23 mouse cellular contexts compared by ENCODE assay signal in the genomic region with DNA sequence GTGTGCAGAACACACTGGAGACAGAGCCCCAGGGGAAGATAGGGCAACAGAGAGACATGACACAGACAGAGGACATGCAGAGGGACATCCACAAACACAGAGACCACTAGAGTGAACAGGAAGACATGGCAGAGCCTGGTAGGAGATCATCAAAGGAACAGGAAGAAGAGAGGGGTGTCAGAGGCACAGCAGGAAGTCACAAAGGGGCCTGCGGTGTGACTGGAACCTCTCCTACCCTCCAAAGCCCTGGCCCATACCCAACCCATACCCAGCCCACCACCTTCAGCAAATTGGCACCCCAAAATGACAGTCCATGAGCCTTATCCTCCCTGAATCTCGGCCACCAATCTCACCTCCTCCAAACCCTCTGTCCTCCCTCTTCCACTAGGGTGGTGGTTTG. TPM values are rescaled to one million over a fixed set of nuclear protein-coding genes. Genes with fewer than 3 reads are reported as not detected.
A peak's percentile ranks its signal among the peaks of the same experiment; 100 is the strongest.
DNase-seq lines count a peak whose midpoint lies in the region; ATAC-seq and TF ChIP-seq lines count a peak whose summit lies in the region.
"Had no signal": no experiment of that assay in that cellular context is flagged by ENCODE, and none has a peak within 500 bp of the region (broad histone marks: within the 10 kb centered on the region; RNA-seq: fewer than 3 reads in every experiment).

No protein-coding gene starts in this region.

- H3K9me3 ChIP-seq in heart, embryonic 12.5 days (replicated peaks), result no peaks in the 10 kb centered on the region
- H3K9me3 ChIP-seq: forebrain, embryonic 10.5 days; hindbrain, embryonic 15.5 days; limb, embryonic 13.5 days; liver, embryonic 13.5 days had no signal

- H3K4me2 ChIP-seq in heart, embryonic 12.5 days, result no peak overlapping the region
- H3K4me2 ChIP-seq: hindbrain, embryonic 15.5 days; limb, embryonic 13.5 days; liver, embryonic 13.5 days had no signal

- peak; percentile 87 for ATAC-seq in inflammation-experienced regulatory T-cells, adult 6 months
- ATAC-seq in heart, embryonic 12.5 days (ENCODE audit: insufficient number of reproducible peaks, low FRiP score), result no peak
- ATAC-seq: forebrain, embryonic 16.5 days; intestine, embryonic 16.5 days; midbrain, embryonic 16.5 days had no signal

- peak; percentile 7 to 18 for DNase-seq in CD8-positive naive resting alpha-beta T cell, adult 2 months (ENCODE audit: low read depth in 2 of 2, low spot score in 2 of 2)
- DNase-seq in thymus, adult 2 months, result peak; percentile 44
- peak; percentile 59 for DNase-seq in thymus, postnatal 4 days
- DNase-seq in layer of hippocampus, adult 11-12 months (ENCODE audit: low spot score), result no peak
- no peak for DNase-seq in spleen, postnatal 36 days (ENCODE audit: low spot score in 2 of 2)
- DNase-seq: adrenal gland, postnatal 36 days; cerebellum, postnatal 10 days; gastrocnemius, postnatal 25 days; heart, postnatal 4 days; kidney, adult 9 months; kidney, postnatal 36 days; layer of hippocampus, adult 9-11 months; liver, embryonic 13.5 days; lung, adult 2 months; lung, postnatal 14 days had no signal

- H3K4me1 ChIP-seq in thymus, adult 2 months (replicated peaks; ENCODE audit: control insufficient read depth, insufficient read depth, low read length), result peaks cover 29% of the 10 kb centered on the region
- H3K4me1 ChIP-seq in heart, embryonic 12.5 days (replicated peaks), result no peaks in the 10 kb centered on the region
- H3K4me1 ChIP-seq: forebrain, embryonic 10.5 days; liver, embryonic 13.5 days had no signal

- WGBS in thymus, adult 2 months, result 3% methylated on average over 2 of the region's 2 CpGs
- WGBS in heart, embryonic 12.5 days, result 55% methylated on average over 2 of the region's 2 CpGs

- H3K4me3 ChIP-seq in thymus, adult 2 months (ENCODE audit: control insufficient read depth, insufficient read depth, low read length), result no peak overlapping the region
- H3K4me3 ChIP-seq in heart, embryonic 12.5 days, result no peak overlapping the region
- H3K4me3 ChIP-seq: forebrain, embryonic 10.5 days; hindbrain, embryonic 15.5 days; limb, embryonic 13.5 days; liver, embryonic 13.5 days had no signal

- no peaks in the 10 kb centered on the region for H3K36me3 ChIP-seq in thymus, adult 2 months (ENCODE audit: control insufficient read depth, insufficient read depth, low read length)
- H3K36me3 ChIP-seq in heart, embryonic 12.5 days, result no peaks in the 10 kb centered on the region
- H3K36me3 ChIP-seq: forebrain, embryonic 10.5 days; hindbrain, embryonic 15.5 days; limb, embryonic 13.5 days; liver, embryonic 13.5 days had no signal

- H3K27ac ChIP-seq in thymus, adult 2 months (ENCODE audit: control insufficient read depth, insufficient read depth, low read length), result peak overlapping the region; percentile 82
- H3K27ac ChIP-seq in heart, embryonic 12.5 days (ENCODE audit: poor library complexity, severe bottlenecking), result no peak overlapping the region
- H3K27ac ChIP-seq: forebrain, embryonic 10.5 days; hindbrain, embryonic 15.5 days; limb, embryonic 13.5 days; liver, embryonic 13.5 days had no signal

- no peak overlapping the region for H3K9ac ChIP-seq in heart, embryonic 12.5 days
- H3K9ac ChIP-seq: hindbrain, embryonic 15.5 days; limb, embryonic 13.5 days; liver, embryonic 13.5 days had no signal

- H3K27me3 ChIP-seq in thymus, adult 2 months (ENCODE audit: control insufficient read depth, insufficient read depth, low read length), result no peaks in the 10 kb centered on the region
- H3K27me3 ChIP-seq in heart, embryonic 12.5 days (replicated peaks), result peaks cover 49% of the 10 kb centered on the region
- H3K27me3 ChIP-seq: hindbrain, embryonic 15.5 days; limb, embryonic 13.5 days; liver, embryonic 13.5 days had no signal

- TF ChIP-seq CTCF in thymus, adult 2 months (IDR thresholded peaks at IDR 0.05; ENCODE audit: borderline replicate concordance, control insufficient read depth, extremely low read depth, insufficient read depth, low read length, poor library complexity), result no peak

- TF ChIP-seq POLR2A in thymus, adult 2 months (IDR thresholded peaks at IDR 0.05; ENCODE audit: control insufficient read depth, extremely low read depth, insufficient read depth, low read length, poor library complexity), result no peak

RNA-seq across cellular contexts. Expression of a gene that starts 33.1 kb away (rescaled TPM):
- polyA plus RNA-seq in inflammation-experienced regulatory T-cells, adult 6 months (2017; shearing (Covaris generic)), result not detected
- polyA plus RNA-seq in thymus, adult 2 months (2012; rRNA removed), result 0.80 TPM in 2 replicates
- polyA plus RNA-seq in heart, embryonic 12.5 days (2016; fragmentation: Nextera tagmentation; extraction: Ambion mirVana), result 0.13 and 0.20 TPM in 2 replicates
- polyA plus RNA-seq: liver, embryonic 13.5 days had no signal

RNA-seq across cellular contexts. Expression of a gene that starts 35.9 kb away (rescaled TPM):
- 10 to 100 TPM; 16.4 to 27.4 (median 18.3) TPM for polyA plus RNA-seq in inflammation-experienced regulatory T-cells, adult 6 months (2017; shearing (Covaris generic))
- 33.0 and 41.3 TPM in 2 replicates for polyA plus RNA-seq in thymus, adult 2 months (2012; rRNA removed)
- polyA plus RNA-seq in heart, embryonic 12.5 days (2016; fragmentation: Nextera tagmentation; extraction: Ambion mirVana), result 10.3 and 10.9 TPM in 2 replicates

RNA-seq across cellular contexts. Expression of a gene that starts 52.2 kb away (rescaled TPM):
- 10 to 100 TPM in 1 of 3 experiments, 1 to 10 TPM in 2; 5.3 to 16.5 (median 8.9) TPM for polyA plus RNA-seq in inflammation-experienced regulatory T-cells, adult 6 months (2017; shearing (Covaris generic))
- polyA plus RNA-seq in thymus, adult 2 months (2012; rRNA removed), result 3.7 and 4.6 TPM in 2 replicates
- 0.34 and 0.45 TPM in 2 replicates for polyA plus RNA-seq in heart, embryonic 12.5 days (2016; fragmentation: Nextera tagmentation; extraction: Ambion mirVana)

Comparison
In these comparisons a context has a peak if more than half of its experiments do, and no peak if none do; other contexts are left out.
1. DNase-seq: peak in CD8-positive naive resting alpha-beta T cell, adult 2 months (2 of 2), thymus, adult 2 months (single experiment) and thymus, postnatal 4 days (single experiment); none in layer of hippocampus, adult 11-12 months (single experiment) and spleen, postnatal 36 days (0 of 2).